Mouse (Mus musculus) intestine, embryonic 16.5 days (tissue): ENCODE data around the gene Olfr796. TPM values are rescaled to one million over a fixed set of nuclear protein-coding genes. Genes with fewer than 3 reads are reported as not detected.

Experiments used
- microRNA-seq: library from miRNA; unstranded; fragments of <30 nt; microRNA quantifications from one replicate; pipeline ENCODE4, GENCODE M21; 2016
- polyA plus RNA-seq: library from polyadenylated mRNA; unstranded; fragments of >200 nt; fragmentation: Nextera tagmentation; extraction: Ambion mirVana; gene quantifications from 2 replicates; pipeline ENCODE4 v1.2.1, GENCODE M21; 2015

Olfr796 gene
- polyA plus RNA-seq, 1 experiment from 2014 or later = not detected

Small RNA genes lying within 50 kb of the gene (microRNA-seq; reads per million reads assigned to microRNA genes)
- gene Gm23252 = not detected

Other genes starting within 250 kb of the Olfr796 start
- 0.06 TPM in 1 of 2 replicates, not detected in the other for gene Olfr784, start 228.5 kb downstream of the Olfr796 start, polyA plus RNA-seq
- gene Olfr785, start 207.1 kb downstream of the Olfr796 start, polyA plus RNA-seq = not detected in 2 replicates
- not detected in 2 replicates for gene Olfr786, start 185.3 kb downstream of the Olfr796 start, polyA plus RNA-seq
- gene Olfr787, start 150.7 kb downstream of the Olfr796 start, polyA plus RNA-seq = not detected in 2 replicates
- not detected in 2 replicates for gene Olfr788, start 141.6 kb downstream of the Olfr796 start, polyA plus RNA-seq
- not detected in 2 replicates for gene Olfr789, start 127.8 kb downstream of the Olfr796 start, polyA plus RNA-seq
- not detected in 2 replicates for gene Olfr790, start 114.1 kb downstream of the Olfr796 start, polyA plus RNA-seq
- gene Olfr791, start 90.8 kb downstream of the Olfr796 start, polyA plus RNA-seq = not detected in 2 replicates
- not detected in 2 replicates for gene Olfr792, start 73.4 kb downstream of the Olfr796 start, polyA plus RNA-seq
- not detected in 2 replicates for gene Olfr794, start 44.9 kb downstream of the Olfr796 start, polyA plus RNA-seq
- not detected in 2 replicates for gene Olfr798, start 15.4 kb upstream of the Olfr796 start, polyA plus RNA-seq
- not detected in 2 replicates for gene Olfr799, start 24.9 kb upstream of the Olfr796 start, polyA plus RNA-seq
- gene Olfr800, start 45.1 kb upstream of the Olfr796 start, polyA plus RNA-seq = not detected in 2 replicates
- gene Olfr801, start 61.3 kb upstream of the Olfr796 start, polyA plus RNA-seq = not detected in 2 replicates
- not detected in 2 replicates for gene Olfr802, start 75.6 kb upstream of the Olfr796 start, polyA plus RNA-seq
- not detected in 2 replicates for gene Olfr803, start 81.7 kb upstream of the Olfr796 start, polyA plus RNA-seq
- gene Olfr804, start 90.6 kb upstream of the Olfr796 start, polyA plus RNA-seq = not detected in 2 replicates
- not detected in 2 replicates for gene Olfr805, start 116.8 kb upstream of the Olfr796 start, polyA plus RNA-seq
- not detected in 2 replicates for gene Olfr806, start 129.4 kb upstream of the Olfr796 start, polyA plus RNA-seq
- gene Olfr807, start 145.2 kb upstream of the Olfr796 start, polyA plus RNA-seq = not detected in 2 replicates
- gene Olfr808, start 152.9 kb upstream of the Olfr796 start, polyA plus RNA-seq = not detected in 2 replicates
- not detected in 2 replicates for gene Olfr809, start 162.1 kb upstream of the Olfr796 start, polyA plus RNA-seq
- not detected in 2 replicates for gene Olfr810, start 182.3 kb upstream of the Olfr796 start, polyA plus RNA-seq
- not detected in 2 replicates for gene Olfr811, start 191.8 kb upstream of the Olfr796 start, polyA plus RNA-seq
- gene Olfr812, start 233.5 kb upstream of the Olfr796 start, polyA plus RNA-seq = not detected in 2 replicates
- gene Olfr813, start 242.8 kb upstream of the Olfr796 start, polyA plus RNA-seq = not detected in 2 replicates